Mouse (Mus musculus): ENCODE measurements around the gene Kifc3.
"Not testable (repeated sequence)": the region's sequence is repeated elsewhere in the genome, so short reads cannot be mapped to it uniquely, and the experiment has no call there.

The Kifc3 gene

DNA sequence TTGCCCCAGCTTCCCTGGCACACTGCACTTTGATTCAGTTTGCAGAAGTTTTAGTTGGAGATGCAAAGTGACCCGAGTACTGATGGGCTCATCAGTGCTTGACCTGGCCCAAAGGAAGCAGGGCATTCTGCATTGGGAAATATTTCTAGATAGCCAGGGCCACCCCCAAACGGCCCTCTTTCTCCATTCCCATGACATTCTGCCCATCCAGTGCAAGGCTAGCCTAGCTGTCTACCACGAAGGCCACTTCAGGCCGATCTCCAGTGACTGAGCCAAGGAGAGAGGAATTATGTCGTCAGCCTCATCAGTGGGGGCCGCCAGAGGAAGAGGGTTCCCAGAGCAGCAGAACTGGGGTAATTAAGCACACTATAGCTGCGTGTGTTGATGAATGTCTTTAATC, 1.1 kb downstream of the Kifc3 start:
- no peak for DNase-seq

DNA sequence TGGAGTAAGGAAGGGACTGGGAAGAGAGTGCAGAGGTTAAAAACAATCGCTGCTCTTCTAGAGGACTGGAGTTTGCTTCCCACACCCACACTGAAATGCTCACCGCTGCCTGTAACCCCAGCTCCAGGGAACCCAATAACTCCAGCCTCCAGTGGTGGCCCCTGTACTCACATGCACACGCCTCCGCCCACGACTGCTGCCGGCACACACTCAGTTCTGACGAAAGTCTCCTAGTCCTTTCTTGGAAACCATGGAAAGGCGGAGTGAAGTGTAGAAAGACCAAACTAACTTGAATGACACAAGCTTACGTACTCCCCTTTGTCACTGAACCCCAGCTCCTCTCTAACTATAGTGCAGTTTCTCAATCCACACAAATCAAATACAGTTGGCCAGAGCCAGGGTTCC, 2.6 kb downstream of the Kifc3 start:
- DNase-seq, result no peak

DNA sequence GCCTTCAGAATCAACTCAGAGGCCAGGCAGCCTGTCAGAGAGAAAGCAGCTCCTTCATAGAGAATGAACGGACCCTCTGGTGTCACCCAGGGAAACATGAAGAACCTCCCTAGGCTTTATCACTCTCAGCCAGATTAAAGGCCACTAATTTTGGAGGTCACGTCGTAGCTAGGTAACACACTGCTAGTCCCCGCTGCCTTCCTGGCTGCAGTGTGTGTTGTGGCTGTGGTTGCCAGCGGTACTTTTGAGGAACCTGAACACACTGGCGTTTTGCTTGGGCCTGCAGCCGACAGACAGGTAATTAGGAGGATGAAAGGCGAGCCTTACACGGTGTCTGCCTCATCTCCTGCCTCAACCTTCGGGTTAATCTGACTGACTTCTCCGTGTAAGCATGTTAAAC, 6.9 kb downstream of the Kifc3 start:
- no peak for DNase-seq

DNA sequence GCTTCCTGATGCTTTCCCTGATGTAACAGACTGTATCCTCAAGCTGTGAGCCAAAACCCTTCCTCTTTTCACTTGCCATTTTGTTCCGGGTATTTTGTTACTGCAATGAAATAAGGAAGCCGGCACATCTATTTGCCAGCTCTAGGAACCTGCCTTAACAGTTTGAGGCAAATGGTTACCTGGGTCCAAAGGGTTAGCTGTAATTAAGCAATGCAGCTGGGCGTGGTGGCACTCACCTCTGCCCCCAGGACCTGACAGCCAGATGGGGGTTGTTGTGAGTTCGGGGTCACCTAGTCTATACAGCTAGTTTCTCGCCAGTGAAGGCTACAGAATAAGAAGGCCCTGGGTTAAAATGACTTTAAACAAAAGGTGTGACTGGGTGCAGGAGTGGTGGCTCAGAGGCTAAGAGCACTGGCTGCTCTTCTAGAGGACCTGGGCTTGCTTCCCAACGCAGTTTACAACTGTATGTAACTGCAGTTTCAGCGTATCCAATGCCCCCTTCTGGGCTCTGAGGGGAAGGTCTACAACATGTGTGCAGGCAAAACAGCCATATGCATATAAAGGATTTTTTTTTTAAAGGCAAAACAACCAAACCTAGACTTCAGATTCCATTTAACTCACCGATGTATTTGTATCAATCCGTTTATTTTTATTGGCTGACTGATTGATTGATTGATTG, 11.0 kb downstream of the Kifc3 start:
- DNase-seq, result no peak

DNA sequence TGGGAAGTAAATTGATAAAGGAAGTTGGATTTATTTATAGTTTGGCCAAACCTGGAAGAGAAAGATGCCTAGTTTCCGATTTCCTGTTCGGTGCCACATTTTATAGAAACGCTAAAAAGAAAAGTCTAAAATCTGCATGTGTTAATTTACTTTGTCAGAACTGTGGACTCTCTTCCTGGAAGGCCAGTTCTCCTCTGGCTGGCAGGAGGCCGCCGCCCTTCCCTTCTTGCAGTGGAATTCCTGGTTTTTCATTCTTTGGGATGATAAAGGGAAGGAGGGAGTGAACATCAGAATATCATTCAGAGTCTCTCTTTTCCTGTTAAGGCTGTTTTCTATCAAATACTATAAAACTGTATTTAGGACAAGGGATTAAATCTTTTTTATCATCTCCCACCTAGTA, 15.0 kb downstream of the Kifc3 start:
- DNase-seq, result no peak

DNA sequence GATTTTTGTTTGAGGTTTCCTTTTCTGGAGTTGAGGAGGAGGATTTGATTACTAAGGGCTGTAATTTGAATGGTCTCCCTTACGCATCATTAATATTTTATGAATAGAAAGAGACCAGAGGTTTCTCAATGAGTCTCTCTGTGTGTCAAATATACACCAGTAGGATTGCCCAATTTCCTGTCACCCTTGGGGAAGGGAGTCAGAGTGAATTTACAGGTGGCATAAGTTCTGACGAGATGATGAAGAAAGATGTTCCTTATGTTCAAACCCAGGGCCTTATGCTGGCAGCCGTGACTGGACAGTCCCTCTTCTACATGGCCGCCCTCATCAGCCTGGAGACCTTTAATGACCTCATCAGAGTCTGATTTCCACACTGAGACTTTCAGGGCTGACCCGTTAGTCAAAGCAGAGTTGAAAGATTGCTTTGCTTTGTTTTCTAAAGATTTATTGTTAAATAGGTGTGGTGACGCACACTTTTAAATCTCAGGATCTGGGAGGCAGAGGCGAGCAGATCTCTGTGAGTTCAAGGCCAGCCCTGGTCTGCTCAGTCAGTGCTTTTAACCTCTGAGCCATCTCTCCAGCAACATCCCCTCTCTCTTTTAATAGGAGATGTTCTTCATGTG, 16.6 kb downstream of the Kifc3 start:
- DNase-seq, result no peak

DNA sequence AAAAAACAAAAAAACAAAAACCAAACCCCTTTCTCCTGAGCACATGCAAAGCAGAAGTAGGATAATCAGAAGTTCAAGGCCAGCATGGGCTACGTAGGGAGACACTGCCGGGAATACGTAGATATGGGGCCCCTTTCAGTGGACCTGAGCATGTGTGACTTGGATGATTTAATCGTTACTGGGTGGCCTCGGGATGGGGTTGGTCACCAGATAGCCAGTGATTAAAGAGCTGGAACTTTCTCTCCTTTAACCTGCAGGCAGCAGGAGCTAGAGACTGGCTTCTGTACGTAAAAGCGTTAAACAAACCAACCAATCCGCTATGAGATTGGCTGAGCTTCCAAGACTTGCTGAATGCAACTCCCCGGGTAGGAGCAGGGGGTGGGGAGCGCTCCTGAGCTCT, 17.5 kb downstream of the Kifc3 start:
- no peak for DNase-seq

DNA sequence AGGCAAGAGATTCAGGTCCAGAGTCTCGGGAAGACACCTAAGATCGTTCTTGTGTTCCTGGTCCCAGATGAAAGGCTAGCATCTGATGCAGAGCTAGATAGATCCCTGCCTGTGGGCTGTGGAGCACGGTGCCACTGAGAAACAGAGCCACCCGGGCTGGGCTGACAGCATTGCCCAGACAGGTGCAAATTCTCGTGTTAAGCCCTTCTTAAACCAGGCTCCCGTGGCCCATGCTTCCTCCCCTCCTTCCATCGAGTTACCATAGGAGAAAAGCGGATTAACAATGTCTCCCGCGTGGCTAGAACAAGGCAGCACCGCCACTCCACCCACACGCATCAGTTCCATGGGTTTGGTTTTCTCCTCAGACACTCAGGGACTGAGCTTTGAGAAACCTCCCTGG, 18.4 kb downstream of the Kifc3 start:
- DNase-seq, result no peak

DNA sequence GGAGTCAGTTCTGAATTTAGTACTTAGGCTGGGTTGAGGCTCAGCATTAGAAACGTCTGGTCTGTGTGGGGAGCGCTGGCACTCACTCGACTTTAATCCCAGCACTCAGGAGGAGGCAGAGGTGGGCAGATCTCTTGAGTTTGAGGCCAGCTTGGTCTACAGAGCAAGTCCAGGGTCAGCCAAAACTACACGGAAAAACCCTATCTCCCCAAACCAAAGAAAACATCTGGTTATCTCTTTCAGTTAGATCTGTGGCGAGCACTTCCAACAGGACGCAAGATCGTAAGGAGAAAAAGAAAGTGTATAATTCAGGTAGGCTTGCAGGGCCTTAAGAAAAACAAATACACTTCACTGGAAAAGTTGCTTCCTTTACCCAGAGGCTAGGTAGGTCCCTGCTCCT, 20.8 kb downstream of the Kifc3 start:
- no peak for DNase-seq

DNA sequence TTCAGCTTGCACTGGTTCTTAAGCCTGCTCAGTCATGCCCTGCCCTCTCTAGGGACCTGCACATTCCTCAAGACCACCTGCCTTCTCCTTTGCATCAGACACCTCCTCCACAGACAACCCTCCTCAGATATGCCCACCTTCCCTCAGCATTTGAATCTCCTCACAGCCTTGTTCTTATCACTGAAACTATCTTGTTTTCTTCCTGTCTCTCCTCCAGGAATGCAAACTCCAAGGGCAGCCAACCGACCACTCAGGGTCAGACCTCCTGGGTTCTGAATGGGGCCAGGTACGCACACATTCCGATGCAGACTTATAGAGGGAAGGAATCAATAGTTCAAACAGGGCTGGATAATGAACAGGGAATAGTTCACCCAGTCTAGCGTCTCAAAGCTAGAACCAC, 24.4 kb downstream of the Kifc3 start:
- DNase-seq, result no peak

DNA sequence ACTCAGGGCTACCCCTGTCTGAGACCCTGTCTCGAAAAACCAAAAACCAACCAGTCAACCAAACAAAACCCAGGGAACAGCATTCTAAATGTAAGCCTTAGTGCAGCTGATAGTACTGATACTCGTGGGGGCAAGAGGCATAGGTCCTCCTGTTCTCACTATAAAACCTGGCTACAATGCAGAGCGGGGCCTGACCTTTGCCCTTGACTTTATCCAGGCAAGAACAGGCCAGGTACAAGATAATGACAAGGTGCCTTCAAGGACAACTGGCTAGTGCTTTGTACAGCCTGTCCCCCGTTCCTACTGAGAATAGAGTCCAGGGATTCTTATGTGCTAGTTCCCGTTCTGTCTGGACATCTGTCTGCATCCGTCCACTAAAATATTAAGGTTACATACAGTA, 25.6 kb downstream of the Kifc3 start:
- DNase-seq, result no peak

DNA sequence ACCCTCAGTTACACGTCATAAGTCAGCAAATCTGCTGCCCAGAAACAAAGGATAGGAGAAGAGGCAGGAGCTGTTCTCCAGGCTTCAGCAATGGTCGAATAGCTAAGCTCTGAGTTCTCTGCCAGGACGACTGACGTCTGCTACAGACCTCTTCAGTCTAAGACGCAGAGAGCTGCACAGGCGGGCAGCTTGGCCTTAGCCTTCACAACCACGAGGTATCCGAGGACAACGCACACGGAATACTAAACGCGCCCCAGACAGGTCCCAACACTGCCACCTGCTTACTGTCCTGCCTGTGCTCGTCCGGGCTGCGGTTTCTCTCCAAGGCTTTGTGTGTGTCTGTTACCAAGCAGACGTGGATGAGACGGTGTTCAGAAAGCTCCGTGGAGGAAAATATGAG, 26.8 kb downstream of the Kifc3 start:
- DNase-seq, result no peak

DNA sequence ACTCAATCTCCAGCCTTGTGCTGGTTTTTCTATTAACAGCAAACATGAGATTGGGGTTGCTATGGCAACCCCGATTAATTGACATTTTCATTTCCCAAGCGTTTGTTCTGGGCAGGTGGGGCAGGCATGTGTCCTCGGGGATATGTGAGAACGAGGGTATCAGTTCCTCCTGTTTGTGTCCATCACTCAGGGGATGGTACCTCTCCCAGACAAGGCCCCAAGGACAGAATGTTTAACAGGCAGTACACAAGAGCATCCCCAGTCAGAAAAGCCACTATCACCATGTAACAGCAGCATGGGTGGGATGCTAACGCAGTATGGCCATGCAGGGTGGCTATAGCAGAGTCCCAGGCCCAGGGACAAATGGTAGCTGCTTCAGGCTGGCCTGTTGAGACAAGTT, 27.3 kb downstream of the Kifc3 start:
- no peak for DNase-seq

DNA sequence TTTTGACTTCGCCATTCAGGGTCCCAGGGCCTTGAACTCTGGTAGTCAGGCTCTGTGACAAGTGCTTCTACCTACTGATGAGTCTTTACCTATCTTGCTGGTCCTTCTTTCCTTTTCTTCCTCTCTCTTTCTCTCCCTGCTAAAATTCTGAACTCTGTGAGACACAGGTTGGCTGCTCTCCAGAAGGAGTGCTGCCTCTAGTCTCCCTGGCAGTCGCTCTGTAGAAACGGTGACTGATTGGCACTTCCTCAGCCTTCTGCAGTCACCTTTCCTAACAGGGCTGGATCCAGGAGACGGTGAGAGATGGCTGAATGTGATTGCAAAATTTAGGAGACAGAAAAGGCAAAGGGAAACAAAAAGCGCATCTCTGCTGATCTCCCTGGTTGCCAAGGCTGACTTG, 30.2 kb downstream of the Kifc3 start:
- no peak for DNase-seq

DNA sequence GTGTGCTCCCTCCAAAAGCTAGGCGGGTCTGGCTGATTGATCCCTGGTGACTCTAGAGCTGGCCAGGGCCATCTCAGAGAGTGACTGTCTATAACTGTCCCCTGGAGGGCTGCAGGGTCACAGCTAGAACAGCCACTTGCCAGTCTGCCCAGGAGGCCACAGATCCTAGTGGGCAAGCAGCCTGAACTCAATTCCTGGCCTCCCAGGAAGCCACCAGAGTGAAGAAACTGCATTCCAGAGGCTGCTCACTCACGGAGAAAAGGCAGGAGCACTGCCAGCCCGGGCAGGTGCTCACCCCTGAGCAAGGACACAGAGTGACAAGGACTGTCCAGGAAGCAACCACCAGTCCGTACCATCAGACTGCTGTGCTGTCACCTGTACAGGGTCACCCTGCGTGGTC, 34.9 kb downstream of the Kifc3 start:
- no peak for DNase-seq

DNA sequence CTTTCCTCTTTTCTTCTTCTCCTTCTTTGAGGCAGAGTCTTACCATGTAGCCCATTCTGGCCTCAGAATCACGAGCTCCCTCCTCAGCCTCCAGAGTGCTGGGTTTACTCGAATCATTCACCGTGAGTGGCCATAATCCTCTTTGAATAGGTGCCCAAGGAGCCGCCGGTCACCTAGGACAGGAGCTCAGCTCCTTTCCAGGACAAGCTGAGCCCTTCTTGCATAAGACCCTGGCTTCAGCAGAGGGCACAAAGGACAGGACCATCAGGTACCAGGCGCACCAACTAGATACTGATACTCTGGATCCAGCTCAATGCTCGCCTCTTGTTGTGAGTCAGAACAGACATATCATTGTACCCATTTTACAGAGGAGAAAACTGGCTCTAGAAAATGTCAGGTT, 36.2 kb downstream of the Kifc3 start:
- no peak for DNase-seq

DNA sequence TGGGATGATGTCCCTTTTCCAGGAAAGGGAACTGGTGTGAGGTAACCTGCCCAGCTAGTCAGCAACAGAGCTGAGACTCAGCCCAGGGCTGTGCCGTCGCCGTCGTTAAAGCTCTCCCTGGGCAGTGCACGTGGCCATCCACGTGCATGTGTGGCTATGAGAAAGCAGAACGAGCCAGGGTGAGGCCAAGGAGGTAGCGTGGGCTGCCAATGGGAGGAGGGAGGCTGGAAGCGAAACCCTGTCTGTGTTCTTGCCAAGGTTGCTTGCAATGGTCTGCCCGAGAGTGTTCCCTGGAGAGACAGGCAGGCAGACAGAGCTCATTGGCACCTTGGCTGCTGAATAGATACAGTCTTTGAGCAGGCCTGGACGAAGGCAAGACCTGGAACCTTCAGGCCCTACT, 36.7 kb downstream of the Kifc3 start:
- DNase-seq, result peak; percentile 18 to 24

DNA sequence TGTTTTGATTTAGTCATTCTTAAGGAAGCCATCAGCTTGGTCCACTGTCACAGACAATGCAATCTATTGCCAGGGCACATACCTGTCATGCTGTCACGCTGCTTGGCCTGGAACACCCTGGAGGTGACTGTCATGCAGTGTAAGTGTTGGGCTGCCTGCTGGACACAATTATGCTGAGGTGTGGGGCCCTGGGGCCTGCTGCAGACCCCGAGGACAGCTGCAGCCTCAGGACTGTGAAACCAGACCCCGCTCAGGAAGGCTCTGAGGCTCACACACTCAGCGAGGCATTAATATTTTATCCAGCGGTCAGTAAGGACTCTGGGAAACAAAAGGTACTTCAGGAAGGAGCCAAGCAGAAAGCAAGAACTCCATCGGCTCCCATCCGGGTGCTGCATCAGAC, 38.1 kb downstream of the Kifc3 start:
- no peak for DNase-seq

DNA sequence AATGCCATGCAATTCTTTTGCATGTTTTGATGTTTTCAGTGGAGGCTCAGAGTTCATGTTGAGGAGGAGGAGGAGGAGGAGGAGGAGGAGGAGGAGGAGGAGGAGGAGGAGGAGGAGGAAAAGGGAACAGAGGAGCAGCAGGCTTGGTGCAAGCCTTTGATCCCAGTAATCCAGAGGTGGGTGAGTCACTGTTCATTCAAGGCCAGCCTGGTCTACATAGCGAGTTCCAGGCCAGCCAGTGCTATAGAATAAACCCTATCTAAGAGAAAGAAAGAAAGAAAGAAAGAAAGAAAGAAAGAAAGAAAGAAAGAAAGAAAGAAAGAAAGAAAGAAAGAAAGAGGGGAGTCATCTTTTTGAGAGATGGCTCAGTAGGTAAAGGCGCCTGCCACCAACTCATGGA, 38.6 kb downstream of the Kifc3 start:
- DNase-seq, result not testable (repeated sequence)

DNA sequence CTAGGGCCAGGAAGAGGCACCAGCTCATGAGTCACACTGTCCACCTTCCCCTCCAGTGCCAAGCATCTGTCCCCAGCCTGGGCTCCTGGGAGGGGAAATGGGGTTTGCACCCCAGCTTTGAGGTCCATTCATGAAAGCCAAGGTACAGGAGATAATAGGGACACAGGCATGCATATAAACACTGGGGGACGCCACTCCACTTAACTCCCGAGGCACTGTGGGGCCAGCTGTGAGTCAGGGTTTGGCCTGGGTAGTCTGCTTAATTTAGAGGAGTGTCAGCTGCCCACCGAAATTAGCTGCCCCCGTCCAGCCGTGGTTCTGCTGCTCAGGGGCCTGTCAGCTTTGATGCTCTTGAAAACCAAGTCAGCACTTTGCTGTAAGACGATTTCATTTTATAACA, 39.8 kb downstream of the Kifc3 start:
- no peak for DNase-seq

DNA sequence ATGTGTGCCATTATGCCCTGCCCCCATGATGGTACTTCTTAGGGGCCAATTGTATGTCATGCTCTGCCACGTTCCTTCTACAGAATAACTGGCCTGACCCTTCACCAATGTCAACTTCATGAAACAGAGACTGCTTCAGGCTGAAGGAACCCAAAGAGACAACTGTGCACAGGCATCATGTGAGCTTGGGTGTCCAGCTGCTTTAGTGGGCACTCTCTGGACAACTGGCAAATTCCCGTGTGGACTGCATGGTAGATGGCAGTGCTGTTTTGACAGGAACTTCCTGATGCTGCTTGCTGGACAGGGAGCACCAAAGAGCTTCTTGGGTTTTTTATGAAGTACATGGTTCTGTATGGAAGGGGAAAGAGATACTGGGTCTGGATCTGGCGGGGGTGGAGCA, 43.3 kb downstream of the Kifc3 start:
- DNase-seq, result no peak

DNA sequence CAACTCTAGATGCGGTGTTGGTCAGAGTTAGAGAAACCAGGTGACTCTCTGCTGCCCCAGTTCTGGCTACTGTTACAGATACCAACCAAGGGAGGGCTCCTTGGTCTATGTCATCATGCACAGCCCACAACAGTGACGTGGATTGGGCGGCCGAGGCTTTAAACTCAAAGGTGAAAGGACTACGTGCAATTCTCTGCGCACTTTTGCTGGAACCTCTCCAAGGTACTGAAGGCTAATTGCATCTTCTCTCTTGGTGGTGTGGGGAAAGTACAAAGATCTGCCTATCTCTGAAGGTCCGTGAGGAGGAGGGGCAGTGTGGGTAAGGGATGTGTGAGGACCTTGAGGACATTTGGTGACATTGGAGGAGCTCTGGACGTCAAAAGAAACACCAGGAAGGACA, 44.0 kb downstream of the Kifc3 start:
- DNase-seq, result no peak

DNA sequence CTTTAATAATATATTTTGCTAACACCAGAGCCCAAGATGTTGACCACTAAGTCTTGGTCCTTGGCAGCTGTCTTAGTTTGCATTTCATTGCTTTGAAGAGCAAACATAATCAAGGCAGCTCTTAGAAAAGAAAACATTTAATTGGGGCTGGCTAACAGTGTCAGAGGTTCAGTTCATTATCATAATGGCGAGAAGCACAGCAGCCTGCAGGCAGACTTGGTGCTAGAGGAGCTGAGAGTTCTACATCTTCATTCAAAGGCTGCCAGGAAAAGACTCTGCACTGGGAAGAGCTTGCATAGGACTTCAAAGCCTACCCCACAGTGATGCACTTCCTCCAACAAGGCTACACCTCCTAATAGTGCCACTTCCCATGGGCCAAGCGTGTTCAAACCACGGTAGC, 45.5 kb downstream of the Kifc3 start:
- no peak for DNase-seq

DNA sequence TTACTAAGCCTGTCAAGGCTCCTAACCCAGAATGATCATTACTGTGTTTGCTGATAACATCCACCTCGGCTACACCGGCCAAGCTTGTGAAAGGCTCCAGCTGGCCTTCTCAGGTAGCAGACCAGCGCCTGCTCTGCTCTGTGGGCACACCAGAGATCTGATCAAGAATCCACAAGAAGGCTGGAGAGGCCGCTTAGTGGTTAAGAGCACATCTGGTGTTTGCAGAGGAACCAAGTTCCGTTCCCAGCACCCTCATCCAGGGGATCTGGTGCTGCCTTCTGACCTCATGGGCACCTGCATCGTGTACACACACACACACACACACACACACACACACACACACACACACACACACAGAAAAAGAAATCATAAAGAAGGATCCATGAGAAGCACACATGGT, 46.5 kb downstream of the Kifc3 start:
- DNase-seq, result no peak

DNA sequence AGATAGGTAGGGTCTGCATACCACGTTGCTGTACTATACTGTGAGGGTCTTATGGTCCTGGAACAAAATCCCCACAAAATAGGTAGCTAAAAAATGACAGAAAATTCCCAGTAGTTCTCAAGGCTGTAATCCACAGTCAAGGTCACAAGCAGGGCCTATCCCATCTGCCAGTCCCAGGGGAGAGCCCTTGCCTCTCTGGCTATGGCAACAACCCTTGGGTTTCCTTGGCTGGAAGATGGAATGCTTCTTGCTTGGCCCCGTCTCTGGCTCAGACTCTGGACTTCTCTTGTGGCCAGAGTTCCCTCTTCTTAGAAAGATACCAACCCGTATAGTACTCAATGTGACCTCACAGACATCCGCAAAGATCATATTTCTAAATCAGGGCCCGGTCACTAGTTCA, 47.3 kb downstream of the Kifc3 start:
- no peak for DNase-seq

Measured in cerebellum, adult 18-20 months (tissue).